Mouse (Mus musculus) brain, embryonic 14.5 days (tissue): ENCODE measurements at regions not wholly inside any gene's neighbourhood (a gene's known extent, or its start where the extent isn't known, plus 50 kb on each side); places are given as distances from the start of the nearest gene placed in this dataset.

Experiments used
- DNase-seq: peaks from one replicate; pipeline ENCODE4 v3.0.0-alpha.2; 2011; ENCODE audit warnings: low read depth
- CTCF ChIP-seq: fragments of 200-500 bp; IDR thresholded peaks from 2 replicates; pipeline ENCODE4 v1.5.1; 2012; ENCODE audit warnings: inconsistent platforms, mild to moderate bottlenecking, moderate library complexity, borderline replicate concordance; ENCODE audit not compliant: insufficient read depth, insufficient read length; ENCODE audit errors: extremely low read depth
- POLR2A ChIP-seq: fragments of 200-500 bp; IDR thresholded peaks from 2 replicates; pipeline ENCODE4 v1.6.1; 2012; ENCODE audit warnings: mild to moderate bottlenecking, inconsistent platforms, borderline replicate concordance; ENCODE audit not compliant: poor library complexity, insufficient read depth, insufficient read length, severe bottlenecking; ENCODE audit errors: extremely low read depth

DNA sequence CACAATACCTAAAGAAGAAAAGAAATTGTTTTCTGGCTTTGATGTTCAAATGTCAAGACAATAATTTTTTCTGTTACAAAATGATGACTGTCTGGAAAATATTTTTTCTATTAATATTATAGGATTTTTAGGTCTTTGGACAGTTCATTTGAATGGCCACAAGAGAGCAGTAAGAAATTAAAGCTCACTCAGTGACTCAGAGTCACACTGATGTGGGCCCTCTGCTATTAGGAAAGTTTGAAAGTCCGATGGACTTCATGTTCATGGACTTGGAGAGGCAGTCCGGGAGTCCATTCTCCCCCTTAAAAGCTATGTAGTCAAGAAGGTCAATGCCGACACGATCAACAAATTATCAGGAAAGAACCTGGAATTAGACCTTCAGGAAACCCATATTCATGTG is 657.0 kb downstream of the Mecom start:
- TF ChIP-seq POLR2A = no peak
- TF ChIP-seq CTCF = no peak

GRCm38 (mm10) chr3:29890286-29890685 is 657.5 kb downstream of the Mecom start:
- TF ChIP-seq CTCF (no peak), POLR2A (no peak)
- no peak for DNase-seq

More for the DNA sequence above, 657.0 kb downstream of the Mecom start:
- DNase-seq = no peak

GRCm38 (mm10) chr3:29889638-29890037 is 658.2 kb downstream of the Mecom start:
- no peak for DNase-seq
- no peak for TF ChIP-seq POLR2A
- no peak for TF ChIP-seq CTCF

DNA sequence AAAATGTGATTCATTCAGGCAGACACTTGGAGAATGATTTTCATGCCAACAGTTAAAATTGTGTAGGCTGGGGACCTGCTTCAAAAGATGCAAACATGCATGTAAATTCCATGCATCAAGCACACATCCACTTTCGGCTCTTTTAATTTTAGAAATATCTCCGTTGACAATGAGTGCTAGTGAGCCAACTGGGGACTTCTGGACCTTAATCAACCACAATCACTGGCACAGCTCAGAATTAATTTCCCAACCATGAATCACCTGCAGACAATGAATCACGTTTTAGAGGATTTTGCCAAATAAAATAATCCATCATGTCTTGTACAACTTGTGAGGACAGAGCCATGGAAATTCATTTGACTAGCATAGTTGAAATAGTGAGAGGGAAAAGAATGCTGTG is 667.8 kb downstream of the Mecom start:
- TF ChIP-seq POLR2A (no peak), CTCF (no peak)
- DNase-seq = no peak

GRCm38 (mm10) chr3:29875768-29876167 is 672.0 kb downstream of the Mecom start:
- DNase-seq = peak; percentile 7
- no peak for TF ChIP-seq POLR2A
- TF ChIP-seq CTCF = no peak

DNA sequence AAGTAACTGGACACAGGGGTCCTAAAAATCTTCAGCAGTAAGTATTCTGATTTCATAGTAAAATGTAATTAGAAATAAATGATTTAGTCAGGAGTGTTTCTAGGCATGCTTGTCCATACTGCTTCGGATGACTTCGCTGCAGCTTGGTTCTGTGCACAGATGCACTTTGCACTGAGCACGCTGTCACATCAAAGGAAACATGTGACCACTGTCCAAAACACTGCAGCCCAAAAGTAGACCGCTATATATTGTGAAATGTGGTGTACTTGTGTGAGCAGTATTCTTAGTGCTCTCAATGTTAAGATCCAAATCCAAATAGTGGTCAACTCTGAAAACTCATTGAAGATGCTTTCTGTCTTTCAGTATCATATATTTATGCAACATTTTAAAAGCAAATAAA is 685.4 kb downstream of the Mecom start:
- DNase-seq = no peak
- TF ChIP-seq POLR2A (no peak), CTCF (no peak)

DNA sequence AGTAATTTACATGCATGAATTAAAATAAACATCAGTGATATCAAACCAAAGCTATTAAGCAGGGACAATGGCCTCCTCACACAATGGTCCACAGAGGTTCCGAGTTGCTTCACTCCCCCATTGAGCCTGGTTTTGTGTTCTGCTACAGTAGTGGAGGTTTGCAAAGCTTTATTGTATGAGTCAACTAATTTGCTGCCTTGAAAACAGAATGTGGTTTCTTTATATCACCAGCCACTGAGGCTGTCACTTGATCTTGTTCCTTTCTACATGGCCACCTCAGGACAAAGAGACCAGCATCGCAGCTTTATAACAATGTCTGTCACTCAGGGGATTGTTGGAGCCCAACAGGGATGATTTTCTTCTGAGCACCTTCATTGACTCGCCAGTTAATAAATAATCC is 695.3 kb downstream of the Mecom start:
- DNase-seq = peak; percentile 57
- TF ChIP-seq POLR2A = no peak
- no peak for TF ChIP-seq CTCF

GRCm38 (mm10) chr3:29835432-29835831 is 712.4 kb downstream of the Mecom start:
- TF ChIP-seq POLR2A = no peak
- TF ChIP-seq CTCF = no peak
- DNase-seq = peak; percentile 52

- DNase-seq = peak; percentile 80
- TF ChIP-seq POLR2A (no peak), CTCF (no peak)
These were observed 712.9 kb downstream of the Mecom start for GRCm38 (mm10) chr3:29834884-29835283.

- DNase-seq = no peak
- TF ChIP-seq CTCF (no peak), POLR2A (no peak)
These were observed 716.5 kb downstream of the Mecom start for GRCm38 (mm10) chr3:29831346-29831745.

DNA sequence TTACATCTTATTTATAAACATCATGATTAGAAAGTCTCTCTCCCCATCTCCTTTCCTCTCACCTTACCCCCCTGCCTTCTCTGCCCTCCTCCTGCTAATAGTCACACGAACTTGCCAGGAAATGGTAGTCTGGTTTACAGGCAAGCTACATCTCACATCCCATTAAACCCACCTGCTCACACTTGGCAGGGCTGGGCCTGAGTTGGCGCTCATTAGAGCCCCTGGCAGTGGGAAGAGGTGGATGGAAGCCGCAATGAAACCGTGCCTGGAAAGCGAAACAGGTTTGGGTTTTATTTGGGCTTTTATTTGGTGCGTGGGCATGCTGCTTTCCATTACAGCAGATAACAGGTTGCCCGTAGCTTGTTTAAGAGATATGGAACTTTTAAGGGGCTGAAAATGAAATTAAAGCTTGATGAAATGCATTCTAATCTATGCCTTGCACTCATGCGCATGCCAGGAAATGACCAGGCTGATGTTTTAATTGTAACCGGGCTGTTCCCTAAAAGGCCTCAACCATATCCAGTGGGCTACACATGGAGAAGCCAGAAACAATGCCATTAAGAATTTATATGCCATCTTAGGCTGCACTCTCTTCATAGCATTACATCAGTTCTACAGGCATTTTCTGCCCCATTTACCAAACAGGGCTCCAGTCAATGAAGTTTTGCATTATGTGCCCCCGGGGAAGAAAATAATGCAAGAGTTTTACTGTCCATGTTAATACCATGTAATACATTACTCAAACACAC is 725.0 kb downstream of the Mecom start:
- peak; percentile 82 for DNase-seq
- TF ChIP-seq CTCF (no peak), POLR2A (no peak)

DNA sequence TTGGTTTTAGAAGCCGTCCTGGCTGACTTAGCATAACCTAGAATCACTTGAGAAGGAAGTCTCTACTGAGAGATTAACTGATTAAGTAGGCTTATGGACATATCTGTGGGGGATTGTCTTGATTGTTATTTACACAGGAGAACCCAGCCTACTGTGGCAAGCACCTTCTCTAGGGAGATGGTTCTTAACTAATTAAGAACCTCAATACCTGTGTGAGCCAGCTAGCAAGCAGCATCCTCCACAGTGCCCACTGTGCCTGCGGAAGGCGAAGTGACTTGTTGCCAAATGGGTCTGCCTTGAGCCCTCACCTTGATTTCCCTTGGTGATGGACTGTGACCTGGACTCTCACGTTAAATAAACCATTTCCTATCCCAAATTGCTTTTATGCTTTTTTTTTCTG is 730.8 kb downstream of the Mecom start:
- DNase-seq = no peak
- TF ChIP-seq POLR2A = no peak
- TF ChIP-seq CTCF = no peak

GRCm38 (mm10) chr3:29813276-29813675 is 731.5 kb downstream of the Egfem1 start:
- TF ChIP-seq CTCF = no peak
- TF ChIP-seq POLR2A = no peak
- DNase-seq = peak; percentile 19
